In the genomic region with DNA sequence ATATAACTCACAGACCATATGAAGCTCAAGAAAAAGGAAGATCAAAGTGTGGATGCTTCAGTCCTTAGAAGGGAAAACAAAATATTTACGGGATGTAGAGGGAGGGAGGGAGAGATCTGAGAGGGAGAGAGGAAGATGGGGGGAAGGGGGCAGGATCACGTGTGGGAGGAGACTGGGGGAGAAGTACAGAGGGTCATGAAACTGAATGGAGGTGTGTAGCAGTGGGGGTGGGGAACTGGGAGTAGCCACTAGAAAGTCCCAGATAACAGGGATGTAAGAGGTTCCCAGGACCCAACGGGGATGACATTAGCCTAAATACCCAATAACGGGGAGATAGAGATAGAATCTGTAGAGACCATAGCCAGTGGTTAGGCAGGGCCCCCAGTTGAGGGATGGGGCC, we compare ENCODE assay signal across 17 mouse cellular contexts.
DNase-seq lines count a peak whose midpoint lies in the region; TF ChIP-seq lines count a peak whose summit lies in the region.
"Had no signal": no experiment of that assay in that cellular context is flagged by ENCODE, and none has a peak within 500 bp of the region (broad histone marks: within the 10 kb centered on the region; RNA-seq: fewer than 3 reads in every experiment).

No protein-coding gene starts in this region.

- H3K4me3 ChIP-seq in ES-Bruce4 (ENCODE audit: low read depth, low read length) (no peak overlapping the region), ES-E14 (ENCODE audit: insufficient read depth in 1 of 2, low read depth in 1 of 2, low read length in 2 of 2, poor library complexity in 1 of 2, severe bottlenecking in 1 of 2) (peak overlapping the region in 1 of 2 experiments; percentile 19; a peak in 1 of 4 replicates)
- H3K4me3 ChIP-seq in thymus, adult 2 months (ENCODE audit: control insufficient read depth, insufficient read depth, low read length), result no peak overlapping the region
- H3K4me3 ChIP-seq: embryonic facial prominence, embryonic 10.5 days; embryonic facial prominence, embryonic 12.5 days; forebrain, embryonic 13.5 days; forebrain, embryonic 15.5 days had no signal

- peaks cover 21% of the 10 kb centered on the region for H3K4me1 ChIP-seq in ES-Bruce4 (ENCODE audit: control insufficient read depth, insufficient read depth, low read length)
- H3K4me1 ChIP-seq in ES-E14 (ENCODE audit: control insufficient read depth in 2 of 2, insufficient read depth in 2 of 2, low read length in 2 of 2, poor library complexity in 1 of 2), result peaks cover 30 to 54% of the 10 kb centered on the region in 2 experiments
- H3K4me1 ChIP-seq in thymus, adult 2 months (replicated peaks; ENCODE audit: control insufficient read depth, insufficient read depth, low read length), result peaks cover 7% of the 10 kb centered on the region
- H3K4me1 ChIP-seq: embryonic facial prominence, embryonic 12.5 days; forebrain, embryonic 15.5 days had no signal

- no peak for TF ChIP-seq POLR2A in ES-Bruce4 (IDR thresholded peaks at IDR 0.05; ENCODE audit: insufficient read depth, low read length)
- no peak for TF ChIP-seq POLR2A in thymus, adult 2 months (IDR thresholded peaks at IDR 0.05; ENCODE audit: control insufficient read depth, extremely low read depth, insufficient read depth, low read length, poor library complexity)

- in situ Hi-C loops in ES-E14 (cut with MboI; ENCODE audit: low sequenced_read_pairs in 2 of 2, unreplicated experiment in 2 of 2), result no loop called here

- DNase-seq in ES-E14 (ENCODE audit: low read depth, low spot score), result no peak
- DNase-seq in thymus, adult 2 months, result no peak
- DNase-seq in testis, postnatal 10 days (ENCODE audit: low spot score), result no peak
- DNase-seq in urinary bladder, postnatal 14 days (ENCODE audit: low spot score), result no peak
- DNase-seq: adrenal gland, adult 8-10 months; adrenal gland, postnatal 14 days; adrenal gland, postnatal 36 days; cerebellum, adult 11-12 months; cerebellum, adult 2 months; cerebellum, adult 9-10 months; cerebellum, postnatal 10 days; cerebellum, postnatal 25 days had no signal

- no peaks in the 10 kb centered on the region for H3K27me3 ChIP-seq in ES-Bruce4 (ENCODE audit: control insufficient read depth, insufficient read depth, low read length, poor library complexity, severe bottlenecking)
- H3K27me3 ChIP-seq in thymus, adult 2 months (ENCODE audit: control insufficient read depth, insufficient read depth, low read length), result no peaks in the 10 kb centered on the region
- H3K27me3 ChIP-seq: embryonic facial prominence, embryonic 12.5 days; forebrain, embryonic 13.5 days; forebrain, embryonic 15.5 days had no signal

- H3K9ac ChIP-seq in ES-Bruce4 (ENCODE audit: low read depth, poor library complexity, severe bottlenecking) (no peak overlapping the region), ES-E14 (ENCODE audit: insufficient read depth, low read depth, low read length, poor library complexity, severe bottlenecking) (peak overlapping the region; percentile 22; the same call in 1 of the 2 replicates)
- H3K9ac ChIP-seq: embryonic facial prominence, embryonic 12.5 days; forebrain, embryonic 13.5 days; forebrain, embryonic 15.5 days had no signal

- H3K27ac ChIP-seq in ES-Bruce4 (ENCODE audit: insufficient read depth, low read length) (peak overlapping the region; percentile 66; the same call in 1 of the 2 replicates), ES-E14 (ENCODE audit: insufficient read depth, low read depth, low read length, poor library complexity, severe bottlenecking) (peak overlapping the region; percentile 80)
- no peak overlapping the region for H3K27ac ChIP-seq in thymus, adult 2 months (ENCODE audit: control insufficient read depth, insufficient read depth, low read length)
- H3K27ac ChIP-seq: embryonic facial prominence, embryonic 10.5 days; embryonic facial prominence, embryonic 12.5 days; forebrain, embryonic 13.5 days; forebrain, embryonic 15.5 days had no signal

- TF ChIP-seq CTCF in ES-Bruce4 (IDR thresholded peaks at IDR 0.05; ENCODE audit: low read depth, low read length), result no peak
- no peak for TF ChIP-seq CTCF in thymus, adult 2 months (IDR thresholded peaks at IDR 0.05; ENCODE audit: borderline replicate concordance, control insufficient read depth, extremely low read depth, insufficient read depth, low read length, poor library complexity)

- H3K36me3 ChIP-seq in ES-Bruce4 (ENCODE audit: control insufficient read depth, insufficient read depth, low read length, poor library complexity, severe bottlenecking) (no peaks in the 10 kb centered on the region), ES-E14 (ENCODE audit: control insufficient read depth, insufficient read depth, low read length, poor library complexity, severe bottlenecking) (no peaks in the 10 kb centered on the region)
- no peaks in the 10 kb centered on the region for H3K36me3 ChIP-seq in thymus, adult 2 months (ENCODE audit: control insufficient read depth, insufficient read depth, low read length)
- H3K36me3 ChIP-seq: embryonic facial prominence, embryonic 10.5 days; embryonic facial prominence, embryonic 12.5 days; forebrain, embryonic 15.5 days had no signal

- H3K9me3 ChIP-seq in ES-Bruce4 (replicated peaks; ENCODE audit: control insufficient read depth, insufficient read depth, low read length, poor library complexity, severe bottlenecking) (no peaks in the 10 kb centered on the region), ES-E14 (ENCODE audit: control insufficient read depth, insufficient read depth, low read depth, low read length) (no peaks in the 10 kb centered on the region)
- H3K9me3 ChIP-seq: embryonic facial prominence, embryonic 10.5 days; embryonic facial prominence, embryonic 12.5 days; forebrain, embryonic 13.5 days; forebrain, embryonic 15.5 days had no signal

- peak; percentile 62; the same call in 1 of the 2 replicates for TF ChIP-seq EP300 in ES-Bruce4 (IDR thresholded peaks at IDR 0.05; ENCODE audit: insufficient read depth, low read depth, low read length)

- whole genome bisulfite sequencing in thymus, adult 2 months, result 95% methylated on average over 4 of the region's 4 CpGs

TF ChIP-seq in ES-E14, 5 proteins besides CTCF, POLR2A, EP300 and RAD21:
- TF ChIP-seq HCFC1 (IDR thresholded peaks at IDR 0.05; ENCODE audit: borderline replicate concordance, insufficient read depth, low read length) (no peak), ZNF384 (IDR thresholded peaks at IDR 0.05; ENCODE audit: low read depth, low read length) (no peak), CHD2 (IDR thresholded peaks at IDR 0.05; ENCODE audit: low read depth, low read length) (no peak), ZC3H11A (IDR thresholded peaks at IDR 0.05; ENCODE audit: borderline replicate concordance, low read depth, low read length) (no peak), MAFK (IDR thresholded peaks at IDR 0.05; ENCODE audit: insufficient read depth, low read depth, low read length) (no peak)
